Mouse (Mus musculus): Measurements from ENCODE around the gene Tmem233.

The Tmem233 gene

GRCm38 (mm10) chr5:116029071-116029470 lies 54.0 kb downstream of the Tmem233 start:
- DNase-seq (ENCODE audit: low read depth, low spot score), result no peak

DNA sequence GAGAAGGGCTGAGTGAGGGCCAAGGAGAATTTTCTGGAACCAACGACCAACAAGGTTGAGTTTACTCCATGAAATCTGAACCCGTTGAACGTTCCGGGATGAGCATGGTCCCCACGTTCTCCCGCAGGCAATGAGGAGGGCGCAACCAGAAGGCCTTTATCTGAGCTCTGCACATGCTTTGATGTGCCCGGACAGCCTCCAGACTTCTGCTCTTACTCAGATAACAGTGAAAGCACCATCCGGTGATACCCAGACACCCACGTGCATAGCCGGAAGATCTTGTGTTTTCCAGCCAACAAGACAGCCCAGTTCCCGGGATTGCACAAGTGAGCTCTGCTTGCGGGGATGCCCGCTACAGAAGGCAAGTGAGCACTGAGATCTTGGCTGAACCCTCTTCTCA lies 56.5 kb downstream of the Tmem233 start:
- no peak for DNase-seq (ENCODE audit: low read depth, low spot score)

GRCm38 (mm10) chr5:116026107-116026506 lies 56.9 kb downstream of the Tmem233 start:
- DNase-seq (ENCODE audit: low read depth, low spot score), result no peak

DNA sequence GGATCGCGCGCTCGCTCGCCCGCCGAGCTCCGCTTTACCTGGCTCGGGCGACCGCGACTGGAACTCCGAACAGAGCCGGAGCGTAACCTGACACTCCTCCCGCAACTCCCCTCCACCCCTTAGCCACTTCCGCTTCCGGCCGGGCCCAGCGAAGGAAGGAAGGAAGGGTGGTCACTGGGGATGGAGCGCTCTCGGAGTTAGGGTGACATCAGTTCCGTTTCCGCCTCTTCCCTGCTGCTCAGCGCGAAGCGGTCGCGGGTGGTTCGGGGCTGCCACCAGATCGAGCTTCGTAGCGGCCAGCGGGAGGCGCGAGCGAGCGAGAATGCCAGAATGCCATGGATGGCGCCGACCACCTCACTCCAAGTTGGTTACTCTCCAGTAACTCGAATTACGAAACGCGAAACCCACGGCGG lies 58.7 kb downstream of the Tmem233 start, which contains the start of gene Prkab1:
Gene Prkab1, minus strand, starts transcription at position 182 of the 413 bp plus-strand sequence.
- DNase-seq (ENCODE audit: low read depth, low spot score), result peak; percentile 96

DNA sequence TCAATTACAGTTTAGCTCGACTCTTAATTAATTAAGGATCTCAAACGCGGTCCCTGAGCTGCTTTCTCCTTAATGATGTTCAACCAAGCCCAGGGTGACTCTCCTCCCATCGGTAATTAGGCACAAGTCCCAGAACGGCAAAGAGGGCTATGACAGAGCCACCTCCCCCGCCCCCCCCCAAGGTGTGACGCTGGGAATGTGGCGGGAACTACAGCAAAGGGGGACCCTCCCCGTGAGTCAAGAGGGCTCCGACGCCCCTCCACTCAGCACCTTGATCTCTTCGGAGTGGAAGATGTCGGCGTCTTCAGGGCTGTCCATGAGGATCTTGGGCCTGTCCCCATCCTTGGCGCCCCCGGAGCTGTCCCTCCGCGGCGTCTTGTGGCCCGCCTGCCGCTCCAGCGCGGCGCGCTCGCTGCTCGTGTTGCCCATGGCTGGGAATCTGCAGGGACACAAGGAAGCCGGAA lies 59.2 kb downstream of the Tmem233 start:
- DNase-seq (ENCODE audit: low read depth, low spot score), result no peak

GRCm38 (mm10) chr5:116023251-116023661 lies 59.8 kb downstream of the Tmem233 start:
- no peak for DNase-seq (ENCODE audit: low read depth, low spot score)

GRCm38 (mm10) chr5:116022658-116023200 lies 60.3 kb downstream of the Tmem233 start:
- DNase-seq (ENCODE audit: low read depth, low spot score), result no peak

DNA sequence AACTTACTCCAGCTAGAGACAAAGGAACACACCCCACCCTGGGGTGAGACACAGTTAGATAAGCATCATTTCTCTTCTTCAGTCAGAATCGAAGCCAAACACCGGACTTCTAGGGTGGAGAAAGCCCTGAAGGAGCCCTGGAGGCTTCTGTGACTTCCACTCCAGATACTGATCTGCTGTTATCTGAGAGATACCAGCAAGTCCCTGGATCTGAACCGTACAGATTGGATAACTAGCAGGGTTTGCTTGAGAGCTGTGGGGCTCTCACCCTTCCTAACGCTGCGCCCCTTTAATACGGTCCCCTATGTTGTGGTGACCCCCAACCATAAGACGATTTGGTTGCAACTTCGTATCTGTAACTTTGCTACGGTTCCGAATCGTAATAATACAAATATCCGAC lies 60.9 kb downstream of the Tmem233 start:
- no peak for DNase-seq (ENCODE audit: low read depth, low spot score)

DNA sequence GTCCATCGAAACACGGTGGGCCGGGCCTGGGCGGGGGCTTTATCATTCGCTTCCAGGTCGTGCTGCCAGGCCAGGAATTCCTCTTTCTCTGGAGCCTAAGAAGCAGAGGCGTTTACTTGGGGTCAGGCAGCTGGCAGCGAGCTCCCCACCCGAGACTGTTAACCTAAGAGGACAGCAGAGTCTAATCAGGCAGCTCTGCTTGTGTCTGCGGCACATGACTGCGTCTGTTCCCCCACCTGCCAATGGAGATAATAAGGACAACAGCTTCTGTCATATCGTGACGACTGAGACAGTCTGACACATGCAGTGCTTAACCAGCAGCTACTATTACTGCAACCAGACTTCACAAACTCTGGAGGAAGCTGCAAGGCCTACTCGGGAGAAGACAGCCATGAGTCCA lies 61.5 kb downstream of the Tmem233 start:
- no peak for DNase-seq (ENCODE audit: low read depth, low spot score)

DNA sequence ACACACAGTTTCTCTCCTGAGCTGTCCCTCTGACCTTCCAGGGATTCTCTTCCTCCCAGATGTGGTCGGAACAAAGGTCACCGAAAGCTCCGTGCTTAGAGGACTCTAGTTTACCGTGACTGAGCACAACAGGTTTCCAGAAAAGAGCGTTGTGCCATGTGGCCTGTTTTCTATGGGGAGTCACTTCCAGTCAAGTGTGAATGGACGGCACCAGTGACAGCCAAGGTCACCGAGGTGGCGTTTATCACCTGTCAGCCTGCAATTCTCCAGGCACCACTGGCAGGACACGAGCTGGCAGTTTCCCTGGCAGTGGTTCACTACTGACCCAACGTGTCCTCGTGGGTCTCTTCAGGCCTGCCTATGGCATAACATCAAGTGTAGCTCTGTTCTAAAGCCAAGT lies 63.7 kb downstream of the Tmem233 start:
- DNase-seq (ENCODE audit: low read depth, low spot score), result no peak

- no peak for DNase-seq (ENCODE audit: low read depth, low spot score)
Measured at GRCm38 (mm10) chr5:116018784-116019183, 64.3 kb downstream of the Tmem233 start.

DNA sequence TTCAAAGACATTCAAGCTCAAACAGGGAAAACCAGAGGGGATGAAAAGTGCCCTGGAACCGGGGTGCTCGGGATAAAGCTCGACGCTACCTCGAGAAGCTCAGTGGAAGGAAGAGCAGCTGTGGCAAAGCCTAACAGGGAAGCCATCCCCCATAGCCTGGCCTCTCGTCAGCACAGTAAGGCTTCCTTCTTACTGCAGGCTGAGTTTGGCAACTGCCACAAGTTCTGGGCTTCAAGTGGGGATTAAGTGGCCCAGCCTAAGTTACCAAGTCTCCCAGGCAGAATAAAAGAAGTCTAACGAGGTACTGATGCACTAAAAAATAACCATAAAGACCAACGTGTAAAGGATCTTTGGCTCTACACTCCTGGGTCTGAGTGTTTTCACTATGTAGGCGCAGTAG lies 64.8 kb downstream of the Tmem233 start:
- no peak for DNase-seq (ENCODE audit: low read depth, low spot score)

GRCm38 (mm10) chr5:116017391-116017790 lies 65.7 kb downstream of the Tmem233 start:
- no peak for DNase-seq (ENCODE audit: low read depth, low spot score)

GRCm38 (mm10) chr5:116016542-116016941 lies 66.5 kb downstream of the Tmem233 start:
- no peak for DNase-seq (ENCODE audit: low read depth, low spot score)

DNA sequence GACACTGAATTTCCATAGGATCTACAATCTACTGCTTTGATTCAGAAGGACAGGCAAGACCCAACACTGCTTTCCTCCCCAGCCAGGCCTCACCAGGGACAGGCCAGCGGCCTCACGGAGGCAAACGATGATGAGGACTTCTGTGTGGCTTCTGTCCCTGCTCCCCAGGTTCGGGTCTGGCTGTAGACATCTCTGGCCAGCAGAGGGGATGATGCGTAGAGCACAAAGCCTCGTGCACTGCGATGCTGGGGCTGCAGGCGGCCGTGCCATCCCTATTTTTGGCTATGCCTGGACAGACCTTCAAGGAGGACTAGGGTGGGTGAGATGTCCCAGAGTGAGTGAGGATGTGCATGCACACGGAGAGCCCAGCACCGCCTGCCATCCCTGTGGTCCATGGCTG lies 68.8 kb downstream of the Tmem233 start:
- DNase-seq (ENCODE audit: low read depth, low spot score), result no peak

DNA sequence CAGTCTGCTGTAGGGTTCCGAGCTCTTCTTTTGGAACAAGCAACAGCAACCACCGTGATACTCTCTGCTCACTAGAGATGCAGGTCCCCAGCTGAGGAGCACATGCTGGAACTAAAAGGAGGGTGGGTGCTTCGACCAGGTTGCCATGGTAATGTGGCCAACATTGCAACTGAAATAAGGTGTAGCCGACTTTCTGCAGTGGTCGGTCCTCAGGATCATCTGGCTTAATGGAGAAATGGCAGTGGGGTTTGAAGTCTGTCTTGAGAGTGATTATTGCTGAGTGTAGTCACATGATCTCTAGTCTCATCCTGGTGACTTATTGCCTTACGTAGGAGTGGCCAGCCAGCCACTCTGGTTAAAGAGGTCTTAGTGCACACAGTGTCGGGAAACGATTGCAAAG lies 69.2 kb downstream of the Tmem233 start:
- no peak for DNase-seq (ENCODE audit: low read depth, low spot score)

GRCm38 (mm10) chr5:116012503-116012902 lies 70.5 kb downstream of the Tmem233 start:
- no peak for DNase-seq (ENCODE audit: low read depth, low spot score)

DNA sequence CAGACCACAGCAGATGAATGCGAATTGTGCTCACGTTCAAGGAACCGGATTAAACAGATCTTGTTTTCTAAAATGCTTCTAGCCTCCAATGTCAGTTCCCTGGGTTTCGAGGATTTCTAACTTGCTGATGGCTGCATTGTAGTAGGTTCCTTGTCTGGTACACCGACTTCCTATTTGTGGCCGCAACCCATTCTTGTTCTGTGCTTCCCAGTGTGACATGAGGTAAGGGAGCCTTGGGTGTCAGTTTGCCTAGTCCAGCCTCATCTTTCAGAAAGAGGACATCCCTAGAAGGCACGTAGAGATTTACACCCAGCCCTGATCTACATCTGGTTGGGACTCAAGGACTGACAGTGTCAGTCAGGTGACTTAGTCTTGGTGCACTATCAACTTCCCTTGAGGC lies 71.3 kb downstream of the Tmem233 start:
- DNase-seq (ENCODE audit: low read depth, low spot score), result no peak

- no peak for DNase-seq (ENCODE audit: low read depth, low spot score)
Measured at GRCm38 (mm10) chr5:116009884-116010627, 73.0 kb downstream of the Tmem233 start.

DNA sequence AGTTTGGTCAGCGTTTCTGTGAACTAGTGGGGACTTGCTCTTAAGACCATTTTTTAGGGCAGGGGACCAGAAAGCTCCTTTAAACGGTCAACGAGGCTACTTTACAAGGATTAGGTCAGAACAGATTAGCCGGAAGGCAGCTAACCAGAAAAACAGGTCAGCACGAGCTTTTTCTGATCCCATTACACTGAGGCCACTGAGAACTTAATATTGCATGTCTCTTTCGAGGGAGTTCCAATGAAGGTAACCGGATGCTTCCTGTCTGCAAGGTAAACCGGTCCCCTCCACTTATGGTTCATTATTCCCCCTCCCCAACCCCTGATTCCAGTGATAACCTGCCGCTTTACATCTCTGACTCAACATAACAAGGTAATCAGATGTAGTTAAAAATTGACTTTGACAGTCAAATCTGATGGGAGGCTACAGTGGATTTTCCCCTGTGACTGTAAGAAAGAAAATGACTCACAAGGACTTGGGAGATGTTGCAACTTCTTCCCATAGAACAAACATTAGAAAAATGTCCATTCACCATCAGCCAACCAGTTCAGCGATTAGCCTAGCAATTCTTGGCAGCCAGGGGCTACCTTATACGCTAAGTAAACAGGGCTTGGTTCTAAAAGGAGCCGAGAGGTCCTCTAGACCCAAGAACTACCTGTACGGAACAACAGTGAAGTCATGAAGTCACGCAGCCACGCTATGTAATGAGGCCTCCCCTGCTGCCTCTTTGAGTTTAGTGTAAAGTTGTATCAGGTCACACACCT lies 73.8 kb downstream of the Tmem233 start:
- no peak for DNase-seq (ENCODE audit: low read depth, low spot score)

GRCm38 (mm10) chr5:116007723-116008122 lies 75.3 kb downstream of the Tmem233 start:
- no peak for DNase-seq (ENCODE audit: low read depth, low spot score)

DNA sequence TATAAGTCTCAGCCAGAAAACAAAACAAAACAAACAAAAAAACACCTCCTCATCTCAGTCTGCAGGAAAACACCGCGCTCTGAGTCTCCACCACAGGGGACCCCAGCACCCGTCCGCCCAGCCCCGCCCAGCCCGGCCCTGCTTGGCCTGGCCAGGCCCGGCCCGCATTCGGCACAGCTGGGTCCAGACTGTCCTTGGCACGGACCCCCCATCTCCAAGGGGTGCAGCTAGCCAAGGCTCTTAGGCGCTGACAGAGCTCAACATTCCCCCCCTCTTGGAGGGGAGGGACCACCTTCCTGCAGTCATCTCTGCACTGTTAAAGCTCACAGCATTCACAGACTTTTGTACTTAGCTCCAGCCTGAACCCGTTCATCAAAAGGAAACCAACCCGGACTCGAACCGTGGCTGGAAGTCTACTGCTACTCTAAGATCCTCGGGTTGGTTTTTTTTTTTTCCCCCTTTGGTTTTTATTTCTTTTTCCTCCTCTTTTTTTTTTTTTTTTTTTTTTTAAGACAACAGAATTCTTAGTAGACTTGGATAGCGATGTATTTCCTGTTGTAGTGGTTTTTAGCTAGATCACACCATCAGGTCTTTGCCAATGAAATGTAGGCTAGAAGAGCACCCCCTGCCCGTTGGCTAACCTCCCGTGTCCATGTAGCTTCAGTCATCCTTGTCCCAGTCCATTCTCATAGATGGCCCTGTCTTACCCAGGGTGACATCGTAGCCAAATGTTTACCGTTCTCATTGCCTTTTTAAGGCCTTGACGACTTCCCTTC lies 76.5 kb downstream of the Tmem233 start:
- DNase-seq (ENCODE audit: low read depth, low spot score), result no peak
